Mouse (Mus musculus): ENCODE results near the gene Bmpr1b. TPM values are rescaled to one million over a fixed set of nuclear protein-coding genes. Genes with fewer than 3 reads are reported as not detected.

Gene Bmpr1b
- total and polyA plus RNA-seq, 2 experiments from 2014 or later, result 2.4 to 9.6 TPM

GRCm38 (mm10) chr3:142125556-142125955 is 43.7 kb downstream of the Bmpr1b start:
- no peak overlapping the region for H3K9ac ChIP-seq (replicated peaks; ENCODE audit: low read length, poor library complexity, severe bottlenecking)
- TF ChIP-seq CTCF (IDR thresholded peaks at IDR 0.05), result no peak
- no peak for DNase-seq (ENCODE audit: low spot score)
- H3K4me2 ChIP-seq (ENCODE audit: low read depth, low read length, poor library complexity, severe bottlenecking), result no peak overlapping the region
- H3K4me3 ChIP-seq (ENCODE audit: low read depth, low read length), result no peak overlapping the region
- no peaks in the 10 kb centered on the region for H3K27me3 ChIP-seq (ENCODE audit: insufficient read depth, low read length)
- no peak overlapping the region for H3K27ac ChIP-seq (ENCODE audit: low read depth, low read length)
- H3K36me3 ChIP-seq (ENCODE audit: insufficient read depth, low read length), result no peaks in the 10 kb centered on the region
- H3K4me1 ChIP-seq (ENCODE audit: insufficient read depth, low read length), result no peaks in the 10 kb centered on the region
- ATAC-seq (ENCODE audit: low FRiP score), result no peak
- no peaks in the 10 kb centered on the region for H3K9me3 ChIP-seq (ENCODE audit: low read length)
- 81% methylated on average over 2 of the region's 2 CpGs for WGBS

- ATAC-seq (ENCODE audit: low FRiP score) (no peak), DNase-seq (ENCODE audit: low spot score) (no peak)
- H3K27me3 ChIP-seq (ENCODE audit: insufficient read depth, low read length), result no peaks in the 10 kb centered on the region
- WGBS, result 39% methylated on average over 6 of the region's 6 CpGs
- no peak overlapping the region for H3K9ac ChIP-seq (replicated peaks; ENCODE audit: low read length, poor library complexity, severe bottlenecking)
- H3K9me3 ChIP-seq (ENCODE audit: low read length), result no peaks in the 10 kb centered on the region
- H3K27ac ChIP-seq (ENCODE audit: low read depth, low read length), result no peak overlapping the region
- no peak overlapping the region for H3K4me2 ChIP-seq (ENCODE audit: low read depth, low read length, poor library complexity, severe bottlenecking)
- no peaks in the 10 kb centered on the region for H3K36me3 ChIP-seq (ENCODE audit: insufficient read depth, low read length)
- TF ChIP-seq CTCF (IDR thresholded peaks at IDR 0.05), result no peak
- H3K4me3 ChIP-seq (ENCODE audit: low read depth, low read length), result no peak overlapping the region
- no peaks in the 10 kb centered on the region for H3K4me1 ChIP-seq (ENCODE audit: insufficient read depth, low read length)
Measured at GRCm38 (mm10) chr3:142124255-142124654, 45.0 kb downstream of the Bmpr1b start.

GRCm38 (mm10) chr3:142122376-142122775 is 46.8 kb downstream of the Bmpr1b start:
- no peaks in the 10 kb centered on the region for H3K27me3 ChIP-seq (ENCODE audit: insufficient read depth, low read length)
- no peak overlapping the region for H3K4me3 ChIP-seq (ENCODE audit: low read depth, low read length)
- TF ChIP-seq CTCF (IDR thresholded peaks at IDR 0.05), result no peak
- DNase-seq (ENCODE audit: low spot score) (no peak), ATAC-seq (ENCODE audit: low FRiP score) (no peak)
- H3K27ac ChIP-seq (ENCODE audit: low read depth, low read length), result no peak overlapping the region
- no peak overlapping the region for H3K9ac ChIP-seq (replicated peaks; ENCODE audit: low read length, poor library complexity, severe bottlenecking)
- no peaks in the 10 kb centered on the region for H3K9me3 ChIP-seq (ENCODE audit: low read length)
- H3K4me1 ChIP-seq (ENCODE audit: insufficient read depth, low read length), result no peaks in the 10 kb centered on the region
- 85% methylated on average over 5 of the region's 5 CpGs for WGBS
- no peak overlapping the region for H3K4me2 ChIP-seq (ENCODE audit: low read depth, low read length, poor library complexity, severe bottlenecking)
- H3K36me3 ChIP-seq (ENCODE audit: insufficient read depth, low read length), result no peaks in the 10 kb centered on the region

- DNase-seq (ENCODE audit: low spot score), result no peak
- ATAC-seq (ENCODE audit: low FRiP score), result no peak
- no peaks in the 10 kb centered on the region for H3K9me3 ChIP-seq (ENCODE audit: low read length)
- no peaks in the 10 kb centered on the region for H3K4me1 ChIP-seq (ENCODE audit: insufficient read depth, low read length)
- TF ChIP-seq CTCF (IDR thresholded peaks at IDR 0.05), result no peak
- H3K27me3 ChIP-seq (ENCODE audit: insufficient read depth, low read length), result no peaks in the 10 kb centered on the region
- H3K9ac ChIP-seq (replicated peaks; ENCODE audit: low read length, poor library complexity, severe bottlenecking), result no peak overlapping the region
- 54% methylated on average over 3 of the region's 3 CpGs for WGBS
- H3K27ac ChIP-seq (ENCODE audit: low read depth, low read length), result no peak overlapping the region
- no peak overlapping the region for H3K4me2 ChIP-seq (ENCODE audit: low read depth, low read length, poor library complexity, severe bottlenecking)
- H3K4me3 ChIP-seq (ENCODE audit: low read depth, low read length), result no peak overlapping the region
- H3K36me3 ChIP-seq (ENCODE audit: insufficient read depth, low read length), result no peaks in the 10 kb centered on the region
Measured at GRCm38 (mm10) chr3:142120795-142121194, 48.4 kb downstream of the Bmpr1b start.

- Histone ChIP-seq H3K4me3 (ENCODE audit: low read depth, low read length) (no peak overlapping the region), H3K4me1 (ENCODE audit: insufficient read depth, low read length) (no peaks in the 10 kb centered on the region), H3K9me3 (ENCODE audit: low read length) (no peaks in the 10 kb centered on the region), H3K27ac (ENCODE audit: low read depth, low read length) (no peak overlapping the region), H3K4me2 (ENCODE audit: low read depth, low read length, poor library complexity, severe bottlenecking) (no peak overlapping the region), H3K36me3 (ENCODE audit: insufficient read depth, low read length) (no peaks in the 10 kb centered on the region), H3K9ac (replicated peaks; ENCODE audit: low read length, poor library complexity, severe bottlenecking) (no peak overlapping the region), H3K27me3 (ENCODE audit: insufficient read depth, low read length) (no peaks in the 10 kb centered on the region)
- ATAC-seq (ENCODE audit: low FRiP score) (no peak), DNase-seq (ENCODE audit: low spot score) (no peak)
- 53% methylated on average over 6 of the region's 6 CpGs for WGBS
- TF ChIP-seq CTCF (IDR thresholded peaks at IDR 0.05), result no peak
Measured at GRCm38 (mm10) chr3:142114762-142115316, 54.4 kb downstream of the Bmpr1b start.

GRCm38 (mm10) chr3:142114190-142114589 is 55.0 kb downstream of the Bmpr1b start:
- no peak overlapping the region for H3K4me3 ChIP-seq (ENCODE audit: low read depth, low read length)
- no peak for DNase-seq (ENCODE audit: low spot score)
- no peaks in the 10 kb centered on the region for H3K36me3 ChIP-seq (ENCODE audit: insufficient read depth, low read length)
- no peak overlapping the region for H3K27ac ChIP-seq (ENCODE audit: low read depth, low read length)
- H3K9me3 ChIP-seq (ENCODE audit: low read length), result no peaks in the 10 kb centered on the region
- H3K4me1 ChIP-seq (ENCODE audit: insufficient read depth, low read length), result no peaks in the 10 kb centered on the region
- WGBS, result 58% methylated on average over 3 of the region's 3 CpGs
- H3K27me3 ChIP-seq (ENCODE audit: insufficient read depth, low read length), result no peaks in the 10 kb centered on the region
- TF ChIP-seq CTCF (IDR thresholded peaks at IDR 0.05), result no peak
- no peak overlapping the region for H3K9ac ChIP-seq (replicated peaks; ENCODE audit: low read length, poor library complexity, severe bottlenecking)
- no peak overlapping the region for H3K4me2 ChIP-seq (ENCODE audit: low read depth, low read length, poor library complexity, severe bottlenecking)
- no peak for ATAC-seq (ENCODE audit: low FRiP score)

Measured in midbrain, postnatal 0 days (tissue).